In genomic region chr17:28328366-28328928, GRCm38 (mm10) we compare ENCODE assay signal across 8 mouse cellular contexts. TPM values are rescaled to one million over a fixed set of nuclear protein-coding genes. Genes with fewer than 3 reads are reported as not detected.
DNase-seq lines count a peak whose midpoint lies in the region; ATAC-seq and TF ChIP-seq lines count a peak whose summit lies in the region.

TSS of gene Rpl10a (plus strand) at chr17:28328471.

- ATAC-seq in G1E (ENCODE audit: extremely low read depth, insufficient number of reproducible peaks, low FRiP score, poor library complexity, severe bottlenecking), result 0 out of 2 replicates have a peak, but pooled peaks have one; percentile 32
- peak; percentile 77 to 81 for ATAC-seq in hematopoietic stem cell, adult 5-6 weeks (replicated peaks in 1 of 2; ENCODE audit: insufficient read depth in 1 of 2, low FRiP score in 2 of 2, low TSS enrichment in 1 of 2, low read depth in 1 of 2, poor library complexity in 2 of 2, severe bottlenecking in 2 of 2)
- ATAC-seq in lung, embryonic 16.5 days (ENCODE audit: low read depth), result peak; percentile 90

- TF ChIP-seq POLR2A in cerebellum, adult 2 months (IDR thresholded peaks at IDR 0.05; ENCODE audit: borderline replicate concordance, insufficient read depth, low read length), result peak; percentile 92

- H3K36me3 ChIP-seq in G1E (replicated peaks), result peaks cover 93% of the 10 kb centered on the region
- H3K36me3 ChIP-seq in lung, embryonic 16.5 days (ENCODE audit: control insufficient read depth, insufficient read depth, low read length), result peaks cover 34% of the 10 kb centered on the region

- H3K4me3 ChIP-seq in G1E (ENCODE audit: low read depth, low read length), result peak within 1 kb of the TSS; percentile 98
- H3K4me3 ChIP-seq in cerebellum, adult 2 months (replicated peaks; ENCODE audit: insufficient read depth, low read depth, low read length), result peak within 1 kb of the TSS; percentile 62
- peak within 1 kb of the TSS; percentile 96 for H3K4me3 ChIP-seq in lung, embryonic 16.5 days (ENCODE audit: low read length)

- peak within 1 kb of the TSS; percentile 80 for H3K4me2 ChIP-seq in lung, embryonic 16.5 days (ENCODE audit: low read depth, low read length)

- peaks cover 50% of the 10 kb centered on the region for H3K4me1 ChIP-seq in G1E (ENCODE audit: insufficient read depth, low read depth, low read length)
- H3K4me1 ChIP-seq in cerebellum, adult 2 months (ENCODE audit: control insufficient read depth, insufficient read depth, low read length), result peaks cover 8% of the 10 kb centered on the region
- peaks cover 25% of the 10 kb centered on the region for H3K4me1 ChIP-seq in lung, embryonic 16.5 days (replicated peaks; ENCODE audit: control insufficient read depth, insufficient read depth, low read length)

- peak; percentile 71 for DNase-seq in G1E (ENCODE audit: low spot score)
- peak; percentile 96 to 98 for DNase-seq in cerebellum, adult 2 months
- peak; percentile 98 for DNase-seq in forelimb bud, embryonic 11.5 days (ENCODE audit: low read depth, low spot score)
- DNase-seq in layer of hippocampus, adult 9-10 months (ENCODE audit: low spot score), result peak; percentile 89
- DNase-seq in ovary, postnatal 10 days (ENCODE audit: low spot score), result peak; percentile 98
- peak; percentile 95 to 99 for DNase-seq in thymus, postnatal 10 days (ENCODE audit: low spot score in 2 of 2)

- TF ChIP-seq CTCF in G1E (IDR thresholded peaks at IDR 0.05; ENCODE audit: low read depth, low read length), result 0 out of 2 replicates have a peak, but pooled peaks have one; percentile 29
- peak; percentile 58 for TF ChIP-seq CTCF in cerebellum, adult 2 months (IDR thresholded peaks at IDR 0.05; ENCODE audit: borderline replicate concordance, insufficient read depth, low read depth, low read length)

- H3K9me3 ChIP-seq in G1E (replicated peaks), result peaks cover 8% of the 10 kb centered on the region
- peaks cover 4% of the 10 kb centered on the region; the same call in 1 of the 2 replicates for H3K9me3 ChIP-seq in lung, embryonic 16.5 days (ENCODE audit: control insufficient read depth, low read length)

- WGBS in cerebellum, adult 2 months, result under 1% methylated on average over 67 of the region's 67 CpGs
- 0% methylated on average over 67 of the region's 67 CpGs for WGBS in lung, embryonic 16.5 days

- H3K27ac ChIP-seq in cerebellum, adult 2 months (ENCODE audit: insufficient read depth, low read length), result peak within 1 kb of the TSS; percentile 62
- H3K27ac ChIP-seq in lung, embryonic 16.5 days (ENCODE audit: low read length), result peak within 1 kb of the TSS; percentile 96

- peak within 1 kb of the TSS; percentile 100 for H3K9ac ChIP-seq in lung, embryonic 16.5 days (ENCODE audit: low read length)

- peaks cover 5% of the 10 kb centered on the region; the same call in 1 of the 2 replicates for H3K27me3 ChIP-seq in G1E (ENCODE audit: insufficient read depth, low read length)
- no peaks in the 10 kb centered on the region for H3K27me3 ChIP-seq in cerebellum, adult 2 months (ENCODE audit: control insufficient read depth, insufficient read depth, low read length)
- no peaks in the 10 kb centered on the region for H3K27me3 ChIP-seq in lung, embryonic 16.5 days (ENCODE audit: control insufficient read depth, insufficient read depth, low read depth, low read length)

RNA-seq across cellular contexts. Expression of gene Rpl10a, which starts in this region (rescaled TPM):
- total RNA-seq in G1E (2014; fragmentation: Nextera tagmentation), result 2,842 and 3,361 TPM in 2 replicates
- 987 and 1,219 TPM in 2 replicates for total RNA-seq in G1E (2017)
- polyA plus RNA-seq in G1E (2012), result 7,805 and 8,433 TPM in 2 replicates
- polyA plus RNA-seq in cerebellum, adult 2 months (2012; rRNA removed), result 808 and 827 TPM in 2 replicates
- 828 and 1,143 TPM in 2 replicates for total RNA-seq in hematopoietic stem cell, adult 5-6 weeks (2017)
- 615 and 635 TPM in 2 replicates for polyA plus RNA-seq in lung, embryonic 16.5 days (2015; fragmentation: Nextera tagmentation; extraction: Ambion mirVana)

Comparison
In these comparisons a context has a peak if more than half of its experiments do, and no peak if none do; other contexts are left out.
1. Peak in every context shown above with its lines: DNase-seq, ATAC-seq, H3K4me3 ChIP-seq and H3K27ac ChIP-seq.
2. ATAC-seq: peak in every context shown above with its lines; median percentile 90 in lung, embryonic 16.5 days; 79 in hematopoietic stem cell, adult 5-6 weeks; 32 in G1E.